Mouse (Mus musculus) ovary, postnatal 36 days (tissue): ENCODE measurements at regions not wholly inside any gene's neighbourhood (a gene's known extent, or its start where the extent isn't known, plus 50 kb on each side); places are given as distances from the start of the nearest gene placed in this dataset.

Experiments used
- DNase-seq: peaks from one replicate; pipeline ENCODE4 v3.0.0; 2022; ENCODE audit warnings: low spot score, mixed read lengths

DNA sequence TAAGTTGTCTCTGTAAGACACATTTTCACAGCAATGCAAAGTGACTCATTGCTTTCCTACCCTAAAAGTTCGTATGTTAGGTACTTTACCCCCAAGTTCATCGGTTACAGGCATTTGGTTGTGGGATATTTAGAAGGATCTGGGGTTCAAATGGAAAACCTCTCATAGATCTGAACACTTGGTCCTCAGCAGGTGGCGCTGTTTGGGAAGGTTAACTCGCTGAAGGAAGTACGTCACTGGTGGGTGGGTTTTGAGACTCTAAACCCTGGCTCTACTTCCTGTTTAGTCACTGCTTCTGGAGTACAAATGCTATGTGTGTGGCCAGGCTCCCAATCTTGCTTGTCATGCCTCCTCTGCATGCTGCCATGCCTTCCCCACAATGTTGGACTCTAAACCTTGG is 284.0 kb upstream of the Castor2 start:
- no peak for DNase-seq

DNA sequence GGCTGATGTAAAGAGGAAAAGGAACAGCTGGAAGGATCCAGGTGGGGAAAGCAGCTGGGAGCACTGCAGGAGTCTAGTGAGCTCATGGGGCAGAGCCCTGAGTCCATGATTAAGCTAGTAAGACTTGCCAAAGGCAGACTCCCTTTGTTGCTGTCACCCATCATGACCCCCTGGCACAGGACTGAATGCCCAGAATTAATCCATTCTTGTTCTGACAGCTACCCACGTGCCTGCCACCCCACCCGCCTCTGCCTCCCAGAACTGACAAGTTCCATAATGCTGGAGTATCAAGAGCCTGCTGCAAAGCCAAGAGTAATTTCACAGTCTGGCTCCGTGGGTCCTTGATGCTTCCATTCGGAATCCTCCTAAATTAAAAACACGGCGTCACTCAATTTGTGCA is 285.1 kb upstream of the Castor2 start:
- no peak for DNase-seq

- no peak for DNase-seq
Measured at GRCm38 (mm10) chr5:133812216-133812615, 287.3 kb upstream of the Castor2 start.

- DNase-seq: no peak
Measured at GRCm38 (mm10) chr5:133806891-133807290, 292.6 kb upstream of the Castor2 start.

DNA sequence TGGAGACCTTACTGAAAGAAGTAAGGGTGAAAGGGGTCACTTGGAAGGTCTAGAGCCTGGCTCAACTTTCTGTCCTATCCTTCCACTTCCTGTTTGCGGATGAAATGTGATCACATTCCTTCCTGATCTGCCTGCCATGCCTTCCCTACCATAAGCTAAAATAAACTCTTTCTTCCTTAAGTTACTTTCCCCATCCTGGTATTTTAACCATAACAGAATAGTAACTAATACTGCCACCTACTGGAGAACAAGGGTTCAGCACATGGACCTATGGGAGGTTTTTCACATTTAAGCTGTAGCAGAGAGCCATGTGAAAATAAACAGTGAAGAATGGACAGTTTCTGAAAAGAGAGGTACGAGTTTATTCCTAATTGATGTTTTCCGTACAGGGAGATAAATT is 297.5 kb upstream of the Castor2 start:
- DNase-seq: no peak

- peak; percentile 5 for DNase-seq
Measured at GRCm38 (mm10) chr5:133795638-133796037, 303.9 kb upstream of the Castor2 start.

GRCm38 (mm10) chr5:133790726-133791125 is 308.8 kb upstream of the Castor2 start:
- DNase-seq: no peak

- no peak for DNase-seq
Measured at GRCm38 (mm10) chr5:133788006-133788405, 311.5 kb upstream of the Castor2 start.

GRCm38 (mm10) chr5:133787491-133787890 is 312.0 kb upstream of the Castor2 start:
- no peak for DNase-seq

DNA sequence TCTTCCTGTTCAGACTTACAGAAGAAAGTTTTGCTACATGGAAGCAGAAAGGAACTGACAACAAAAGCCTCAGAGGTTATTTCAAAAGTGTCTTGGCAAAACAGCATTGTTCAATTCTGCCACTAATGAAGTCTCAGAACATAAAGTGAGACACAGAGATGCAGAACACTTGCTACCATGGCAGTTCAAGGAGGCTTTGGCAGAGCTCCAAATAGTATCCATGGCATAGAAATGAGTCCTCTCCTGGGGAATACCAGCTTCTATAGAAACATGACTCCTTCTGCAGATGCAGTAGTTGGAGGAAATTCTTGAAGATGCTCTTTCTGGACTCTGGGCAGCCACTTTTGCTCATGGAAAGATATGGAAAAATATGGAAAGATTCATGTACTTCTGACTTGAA is 322.9 kb upstream of the Castor2 start:
- DNase-seq: no peak

DNA sequence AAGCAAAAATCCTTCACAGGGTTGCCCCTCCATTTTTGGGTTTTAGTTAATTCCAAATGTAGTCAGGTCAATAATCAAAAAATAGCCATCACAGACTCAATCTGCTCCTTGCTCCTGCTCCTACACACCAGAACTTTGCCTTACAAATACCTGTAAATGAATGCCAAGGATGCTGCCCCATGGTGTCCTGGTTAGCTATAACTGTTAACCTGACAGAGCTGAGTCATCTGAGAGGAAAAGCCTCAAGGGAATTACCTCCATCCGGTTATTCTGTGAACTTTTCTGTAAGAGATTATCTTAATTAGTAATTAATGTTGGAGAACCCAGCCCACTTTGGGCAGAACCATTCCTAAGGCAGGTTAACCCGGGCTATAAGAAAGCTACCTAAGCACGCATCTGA is 325.4 kb upstream of the Castor2 start:
- no peak for DNase-seq

- no peak for DNase-seq
Measured at GRCm38 (mm10) chr5:133768856-133769255, 330.7 kb upstream of the Castor2 start.

DNA sequence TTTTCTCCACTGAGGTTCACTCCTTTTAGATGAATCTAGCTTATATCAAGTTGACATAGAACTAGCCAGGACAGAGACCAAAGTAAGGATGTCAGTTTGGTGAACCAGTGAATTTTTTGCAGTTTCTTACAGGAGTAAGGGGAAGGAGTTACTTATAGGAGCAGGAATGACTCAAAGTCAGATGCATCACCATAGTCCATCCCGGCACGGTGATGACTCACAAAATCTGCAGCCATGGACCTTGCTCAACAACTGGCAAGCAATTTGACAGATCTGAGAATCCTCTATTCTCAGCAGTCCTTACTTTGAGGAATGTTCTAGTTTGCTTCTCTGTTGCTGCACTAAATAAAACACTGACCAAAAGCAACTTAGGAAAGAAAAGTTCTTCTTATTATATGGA is 341.7 kb upstream of the Castor2 start:
- no peak for DNase-seq

- DNase-seq: no peak
Measured at GRCm38 (mm10) chr5:133754180-133754579, 345.3 kb upstream of the Castor2 start.

DNA sequence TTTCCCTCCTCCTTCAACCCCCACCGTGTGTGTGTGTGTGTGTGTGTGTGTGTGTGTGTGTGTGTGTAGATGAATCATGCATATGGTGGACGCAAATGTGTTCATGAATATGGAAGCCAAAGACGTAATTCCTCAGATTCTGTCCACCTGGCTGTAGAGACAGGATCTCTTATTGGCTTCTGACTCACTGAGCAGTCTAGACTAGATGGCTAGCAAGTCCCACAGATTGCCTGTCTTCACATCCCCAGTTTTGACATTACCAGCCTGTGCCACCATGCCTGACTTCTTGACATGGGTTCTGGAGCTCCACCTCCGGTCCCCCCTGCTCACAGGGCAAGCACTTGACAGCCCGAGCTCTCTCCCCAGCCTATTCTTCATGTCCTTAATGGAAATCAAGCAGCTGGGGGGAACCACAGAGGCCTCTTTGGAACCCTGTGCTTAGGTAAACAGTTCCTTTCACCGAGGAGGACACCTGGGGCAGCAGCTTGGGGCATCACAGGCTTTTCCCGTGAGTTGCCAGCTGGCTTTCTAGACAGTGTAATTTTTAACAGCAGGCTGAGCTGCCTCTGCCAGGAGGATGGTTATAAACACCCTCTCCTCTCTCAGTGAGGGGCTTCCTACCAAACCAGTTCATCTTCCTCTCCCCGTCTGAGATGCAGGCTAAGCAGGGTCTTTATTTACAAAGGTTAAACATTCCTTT is 345.9 kb upstream of the Castor2 start:
- DNase-seq: no peak

DNA sequence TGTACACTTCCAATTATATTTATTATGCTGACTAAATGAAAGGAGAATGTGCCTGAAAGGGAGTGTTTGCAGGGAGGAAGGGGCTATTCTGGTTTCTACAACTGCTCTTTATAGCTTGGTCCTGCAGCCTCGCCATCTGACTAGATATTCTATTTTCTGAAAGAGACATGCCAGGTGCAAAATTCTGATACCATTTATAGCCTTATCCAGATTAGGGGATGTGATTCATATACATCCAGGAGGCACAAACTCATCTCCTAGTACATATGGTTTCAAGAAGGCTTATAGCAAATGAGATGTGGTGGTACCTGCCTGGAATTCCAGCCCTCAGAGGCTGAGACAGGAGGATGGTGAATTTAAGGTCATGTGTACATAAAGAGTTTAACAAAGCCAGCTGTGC is 352.6 kb upstream of the Castor2 start:
- DNase-seq: no peak

- DNase-seq: no peak
Measured at GRCm38 (mm10) chr5:133746411-133746810, 353.1 kb upstream of the Castor2 start.

DNA sequence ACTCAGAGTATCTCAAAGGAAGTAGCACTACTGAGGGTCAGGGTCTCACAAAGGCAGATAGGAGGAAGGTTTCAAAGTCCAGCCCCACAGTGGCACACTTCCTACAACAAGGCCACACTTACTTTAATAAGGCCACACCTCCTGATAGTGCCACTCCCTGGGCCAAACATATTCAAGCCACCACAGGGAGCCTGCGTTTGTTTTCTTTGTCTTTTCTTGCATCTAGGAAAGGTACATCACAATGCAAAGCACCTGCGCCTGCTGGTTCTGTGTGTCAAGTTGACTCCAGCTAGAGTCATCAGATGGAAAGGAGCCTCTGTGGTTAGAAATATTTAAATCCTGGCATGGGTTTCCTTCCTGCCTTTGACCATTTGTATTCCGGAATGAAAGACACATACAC is 355.4 kb upstream of the Castor2 start:
- no peak for DNase-seq

GRCm38 (mm10) chr5:133743606-133744005 is 355.9 kb upstream of the Castor2 start:
- no peak for DNase-seq

DNA sequence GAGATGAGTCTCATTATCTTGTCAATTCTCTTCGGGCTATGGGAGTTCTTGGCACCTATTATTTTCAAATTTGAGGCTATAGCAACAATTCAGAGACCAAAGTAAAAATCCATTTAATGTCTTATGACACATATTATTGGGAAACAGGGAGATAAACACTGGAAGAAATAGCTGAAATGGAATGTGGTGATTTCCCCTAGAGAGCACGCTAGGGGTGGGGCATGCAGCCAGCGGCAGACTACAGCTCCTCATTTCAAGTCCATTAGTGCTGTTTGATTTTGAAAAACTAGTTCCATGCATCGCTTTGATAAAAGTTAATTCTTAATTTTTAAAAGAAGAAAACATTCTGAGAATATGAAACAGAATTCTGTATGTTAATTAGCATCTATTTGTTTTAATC is 367.6 kb upstream of the Castor2 start:
- DNase-seq: no peak

- no peak for DNase-seq
Measured at GRCm38 (mm10) chr5:133718187-133719078, 381.1 kb upstream of the Castor2 start.

DNA sequence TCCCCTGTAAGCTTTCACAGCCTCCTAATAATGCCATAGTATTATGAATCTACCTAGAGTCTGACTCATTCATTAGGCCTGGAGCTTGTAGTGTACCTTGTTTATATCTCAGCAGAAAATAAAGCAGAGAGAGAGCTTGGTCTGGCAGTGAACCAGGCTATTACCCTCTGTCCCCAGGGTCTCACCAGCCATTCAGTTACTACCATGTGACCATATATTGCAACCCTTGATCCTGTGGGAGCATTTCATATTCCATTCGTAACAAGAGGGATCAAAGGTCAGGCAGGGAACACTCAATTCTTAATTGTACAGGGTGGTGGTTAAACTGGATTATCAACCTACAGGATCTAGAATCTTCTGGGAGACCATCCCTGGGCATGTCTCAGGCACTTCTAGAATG is 383.7 kb upstream of the Castor2 start:
- no peak for DNase-seq

- no peak for DNase-seq
Measured at GRCm38 (mm10) chr5:133712652-133713051, 386.9 kb upstream of the Castor2 start.
